Mouse (Mus musculus) naive thymus-derived CD4-positive, alpha-beta T cell, adult 2 months (primary cell): Measurements from ENCODE around the gene Cdc14b.

ENCODE experiments used
- DNase-seq: peaks from one replicate; pipeline ENCODE4 v3.0.0-alpha.2; 2011; ENCODE audit warnings: low read depth

The Cdc14b gene

GRCm38 (mm10) chr13:64237000-64237680 is 38.0 kb downstream of the Cdc14b start:
- no peak for DNase-seq

- DNase-seq, result no peak
Observed at GRCm38 (mm10) chr13:64235777-64236176, 39.3 kb downstream of the Cdc14b start.

- no peak for DNase-seq
Observed at GRCm38 (mm10) chr13:64235062-64235715, 39.9 kb downstream of the Cdc14b start.

GRCm38 (mm10) chr13:64233139-64233538 is 42.0 kb downstream of the Cdc14b start:
- DNase-seq, result no peak

- DNase-seq, result no peak
Observed at GRCm38 (mm10) chr13:64226725-64227124, 48.4 kb downstream of the Cdc14b start.

- DNase-seq, result no peak
Observed at GRCm38 (mm10) chr13:64225738-64226137, 49.4 kb downstream of the Cdc14b start.

GRCm38 (mm10) chr13:64214891-64215290 is 60.2 kb downstream of the Cdc14b start:
- DNase-seq, result no peak

- no peak for DNase-seq
Observed at GRCm38 (mm10) chr13:64211995-64212603, 63.0 kb downstream of the Cdc14b start.

- DNase-seq, result no peak
Observed at GRCm38 (mm10) chr13:64208146-64208545, 66.9 kb downstream of the Cdc14b start.

GRCm38 (mm10) chr13:64205186-64205585 is 69.9 kb downstream of the Cdc14b start:
- no peak for DNase-seq

GRCm38 (mm10) chr13:64204726-64205125 is 70.4 kb downstream of the Cdc14b start:
- peak; percentile 33 for DNase-seq

- no peak for DNase-seq
Observed at GRCm38 (mm10) chr13:64200911-64201310, 74.2 kb downstream of the Cdc14b start.

GRCm38 (mm10) chr13:64198310-64198709 is 76.8 kb downstream of the Cdc14b start:
- DNase-seq, result no peak

GRCm38 (mm10) chr13:64197899-64198298 is 77.2 kb downstream of the Cdc14b start:
- no peak for DNase-seq

GRCm38 (mm10) chr13:64187065-64187464 is 88.0 kb downstream of the Cdc14b start:
- DNase-seq, result no peak

- no peak for DNase-seq
Observed at GRCm38 (mm10) chr13:64186516-64186915, 88.6 kb downstream of the Cdc14b start.

GRCm38 (mm10) chr13:64185586-64185985 is 89.5 kb downstream of the Cdc14b start:
- no peak for DNase-seq

GRCm38 (mm10) chr13:64185176-64185575 is 89.9 kb downstream of the Cdc14b start:
- no peak for DNase-seq

- no peak for DNase-seq
Observed at GRCm38 (mm10) chr13:64184361-64184760, 90.7 kb downstream of the Cdc14b start.

GRCm38 (mm10) chr13:64183583-64183982 is 91.5 kb downstream of the Cdc14b start:
- DNase-seq, result no peak

GRCm38 (mm10) chr13:64182091-64182490 is 93.0 kb downstream of the Cdc14b start:
- no peak for DNase-seq

GRCm38 (mm10) chr13:64180888-64181287 is 94.2 kb downstream of the Cdc14b start:
- DNase-seq, result peak; percentile 73

GRCm38 (mm10) chr13:64180300-64180699 is 94.8 kb downstream of the Cdc14b start:
- peak; percentile 19 for DNase-seq
